Mouse (Mus musculus): ENCODE measurements around the gene Rraga. TPM values are rescaled to one million over a fixed set of nuclear protein-coding genes. Genes with fewer than 3 reads are reported as not detected.
A peak's percentile ranks its signal among the peaks of the same experiment; 100 is the strongest.

The Rraga gene
- total and polyA plus RNA-seq, 3 experiments: 12.1 to 64.2 (median 48.7) TPM

- Histone ChIP-seq H3K27me3 (ENCODE audit: insufficient read depth, low read length) (peaks cover 5% of the 10 kb centered on the region; the same call in 1 of the 2 replicates), H3K9me3 (replicated peaks) (no peaks in the 10 kb centered on the region), H3K4me1 (ENCODE audit: insufficient read depth, low read depth, low read length) (no peaks in the 10 kb centered on the region), H3K36me3 (replicated peaks) (no peaks in the 10 kb centered on the region), H3K4me3 (ENCODE audit: low read depth, low read length) (no peak overlapping the region)
- no peak for ATAC-seq (ENCODE audit: extremely low read depth, insufficient number of reproducible peaks, low FRiP score, poor library complexity, severe bottlenecking)
- DNase-seq (ENCODE audit: low spot score): no peak
- TF ChIP-seq POLR2AphosphoS5 (IDR thresholded peaks at IDR 0.05; ENCODE audit: insufficient replicate concordance, low read depth, low read length) (no peak), GATA2 (IDR thresholded peaks at IDR 0.05; ENCODE audit: borderline replicate concordance, low read depth, low read length) (no peak), TAL1 (conservative IDR thresholded peaks at IDR 0.05; ENCODE audit: low read depth, low read length) (no peak), GATA1 (IDR thresholded peaks at IDR 0.05; ENCODE audit: borderline replicate concordance, low read length) (no peak), CTCF (IDR thresholded peaks at IDR 0.05; ENCODE audit: low read depth, low read length) (no peak)
Measured at GRCm38 (mm10) chr4:86538936-86539335, 36.5 kb upstream of the Rraga start.

GRCm38 (mm10) chr4:86541573-86541972, 33.9 kb upstream of the Rraga start:
- no peak overlapping the region for H3K4me3 ChIP-seq (ENCODE audit: low read depth, low read length)
- no peaks in the 10 kb centered on the region for H3K36me3 ChIP-seq (replicated peaks)
- ATAC-seq (ENCODE audit: extremely low read depth, insufficient number of reproducible peaks, low FRiP score, poor library complexity, severe bottlenecking) (no peak), DNase-seq (ENCODE audit: low spot score) (no peak)
- no peaks in the 10 kb centered on the region for H3K4me1 ChIP-seq (ENCODE audit: insufficient read depth, low read depth, low read length)
- TF ChIP-seq CTCF (IDR thresholded peaks at IDR 0.05; ENCODE audit: low read depth, low read length) (no peak), POLR2AphosphoS5 (IDR thresholded peaks at IDR 0.05; ENCODE audit: insufficient replicate concordance, low read depth, low read length) (no peak), GATA1 (IDR thresholded peaks at IDR 0.05; ENCODE audit: borderline replicate concordance, low read length) (no peak), GATA2 (IDR thresholded peaks at IDR 0.05; ENCODE audit: borderline replicate concordance, low read depth, low read length) (no peak), TAL1 (conservative IDR thresholded peaks at IDR 0.05; ENCODE audit: low read depth, low read length) (no peak)
- H3K27me3 ChIP-seq (ENCODE audit: insufficient read depth, low read length): 0 out of 2 replicates have a peak, but pooled peaks cover 2% of the 10 kb centered on the region
- H3K9me3 ChIP-seq (replicated peaks): no peaks in the 10 kb centered on the region

GRCm38 (mm10) chr4:86543999-86544398, 31.5 kb upstream of the Rraga start:
- no peaks in the 10 kb centered on the region for H3K9me3 ChIP-seq (replicated peaks)
- no peak for TF ChIP-seq TAL1 (conservative IDR thresholded peaks at IDR 0.05; ENCODE audit: low read depth, low read length)
- TF ChIP-seq GATA1 (IDR thresholded peaks at IDR 0.05; ENCODE audit: borderline replicate concordance, low read length): no peak
- TF ChIP-seq GATA2 (IDR thresholded peaks at IDR 0.05; ENCODE audit: borderline replicate concordance, low read depth, low read length): no peak
- no peaks in the 10 kb centered on the region for H3K4me1 ChIP-seq (ENCODE audit: insufficient read depth, low read depth, low read length)
- no peak for ATAC-seq (ENCODE audit: extremely low read depth, insufficient number of reproducible peaks, low FRiP score, poor library complexity, severe bottlenecking)
- H3K4me3 ChIP-seq (ENCODE audit: low read depth, low read length): no peak overlapping the region
- H3K27me3 ChIP-seq (ENCODE audit: insufficient read depth, low read length): 0 out of 2 replicates have a peak, but pooled peaks cover 6% of the 10 kb centered on the region
- DNase-seq (ENCODE audit: low spot score): no peak
- no peaks in the 10 kb centered on the region for H3K36me3 ChIP-seq (replicated peaks)

GRCm38 (mm10) chr4:86545615-86546014, 29.9 kb upstream of the Rraga start:
- Histone ChIP-seq H3K36me3 (replicated peaks) (no peaks in the 10 kb centered on the region), H3K4me3 (ENCODE audit: low read depth, low read length) (no peak overlapping the region), H3K4me1 (ENCODE audit: insufficient read depth, low read depth, low read length) (no peaks in the 10 kb centered on the region), H3K9me3 (replicated peaks) (no peaks in the 10 kb centered on the region), H3K27me3 (ENCODE audit: insufficient read depth, low read length) (0 out of 2 replicates have a peak, but pooled peaks cover 6% of the 10 kb centered on the region)
- ATAC-seq (ENCODE audit: extremely low read depth, insufficient number of reproducible peaks, low FRiP score, poor library complexity, severe bottlenecking) (no peak), DNase-seq (ENCODE audit: low spot score) (no peak)
- TF ChIP-seq POLR2AphosphoS5 (IDR thresholded peaks at IDR 0.05; ENCODE audit: insufficient replicate concordance, low read depth, low read length): no peak
- no peak for TF ChIP-seq GATA2 (IDR thresholded peaks at IDR 0.05; ENCODE audit: borderline replicate concordance, low read depth, low read length)
- no peak for TF ChIP-seq CTCF (IDR thresholded peaks at IDR 0.05; ENCODE audit: low read depth, low read length)
- no peak for TF ChIP-seq GATA1 (IDR thresholded peaks at IDR 0.05; ENCODE audit: borderline replicate concordance, low read length)
- TF ChIP-seq TAL1 (conservative IDR thresholded peaks at IDR 0.05; ENCODE audit: low read depth, low read length): no peak

GRCm38 (mm10) chr4:86548332-86548731, 27.1 kb upstream of the Rraga start:
- Histone ChIP-seq H3K9me3 (replicated peaks) (no peaks in the 10 kb centered on the region), H3K4me3 (ENCODE audit: low read depth, low read length) (no peak overlapping the region), H3K27me3 (ENCODE audit: insufficient read depth, low read length) (peaks cover 15% of the 10 kb centered on the region; the same call in 1 of the 2 replicates), H3K36me3 (replicated peaks) (no peaks in the 10 kb centered on the region), H3K4me1 (ENCODE audit: insufficient read depth, low read depth, low read length) (no peaks in the 10 kb centered on the region)
- TF ChIP-seq TAL1 (conservative IDR thresholded peaks at IDR 0.05; ENCODE audit: low read depth, low read length): no peak
- no peak for TF ChIP-seq GATA2 (IDR thresholded peaks at IDR 0.05; ENCODE audit: borderline replicate concordance, low read depth, low read length)
- TF ChIP-seq POLR2AphosphoS5 (IDR thresholded peaks at IDR 0.05; ENCODE audit: insufficient replicate concordance, low read depth, low read length): no peak
- TF ChIP-seq CTCF (IDR thresholded peaks at IDR 0.05; ENCODE audit: low read depth, low read length): no peak
- TF ChIP-seq GATA1 (IDR thresholded peaks at IDR 0.05; ENCODE audit: borderline replicate concordance, low read length): no peak
- no peak for DNase-seq (ENCODE audit: low spot score)
- no peak for ATAC-seq (ENCODE audit: extremely low read depth, insufficient number of reproducible peaks, low FRiP score, poor library complexity, severe bottlenecking)

- H3K9me3 ChIP-seq (replicated peaks): no peaks in the 10 kb centered on the region
- TF ChIP-seq TAL1 (conservative IDR thresholded peaks at IDR 0.05; ENCODE audit: low read depth, low read length) (no peak), CTCF (IDR thresholded peaks at IDR 0.05; ENCODE audit: low read depth, low read length) (0 out of 2 replicates have a peak, but pooled peaks have one; percentile 10), POLR2AphosphoS5 (IDR thresholded peaks at IDR 0.05; ENCODE audit: insufficient replicate concordance, low read depth, low read length) (no peak), GATA1 (IDR thresholded peaks at IDR 0.05; ENCODE audit: borderline replicate concordance, low read length) (no peak), GATA2 (IDR thresholded peaks at IDR 0.05; ENCODE audit: borderline replicate concordance, low read depth, low read length) (no peak)
- H3K36me3 ChIP-seq (replicated peaks): no peaks in the 10 kb centered on the region
- no peak overlapping the region for H3K4me3 ChIP-seq (ENCODE audit: low read depth, low read length)
- peaks cover 20% of the 10 kb centered on the region; the same call in 1 of the 2 replicates for H3K27me3 ChIP-seq (ENCODE audit: insufficient read depth, low read length)
- H3K4me1 ChIP-seq (ENCODE audit: insufficient read depth, low read depth, low read length): no peaks in the 10 kb centered on the region
- ATAC-seq (ENCODE audit: extremely low read depth, insufficient number of reproducible peaks, low FRiP score, poor library complexity, severe bottlenecking) (no peak), DNase-seq (ENCODE audit: low spot score) (peak; percentile 36)
Measured at GRCm38 (mm10) chr4:86555035-86555707, 20.3 kb upstream of the Rraga start.

All from G1E (cell line).